Mouse (Mus musculus): ENCODE measurements around the gene Adtrp.

Gene Adtrp

GRCm38 (mm10) chr13:41827581-41827980 is 19.9 kb downstream of the Adtrp start:
- DNase-seq = no peak

- DNase-seq = peak; percentile 72
Observed at GRCm38 (mm10) chr13:41825379-41825966, 22.0 kb downstream of the Adtrp start.

- DNase-seq = no peak
Observed at GRCm38 (mm10) chr13:41823077-41823476, 24.4 kb downstream of the Adtrp start.

GRCm38 (mm10) chr13:41822617-41823016 is 24.9 kb downstream of the Adtrp start:
- no peak for DNase-seq

- DNase-seq = no peak
Observed at GRCm38 (mm10) chr13:41822091-41822490, 25.4 kb downstream of the Adtrp start.

- DNase-seq = no peak
Observed at GRCm38 (mm10) chr13:41820947-41821346, 26.5 kb downstream of the Adtrp start.

GRCm38 (mm10) chr13:41819918-41820317 is 27.6 kb downstream of the Adtrp start:
- no peak for DNase-seq

- DNase-seq = no peak
Observed at GRCm38 (mm10) chr13:41819484-41819883, 28.0 kb downstream of the Adtrp start.

GRCm38 (mm10) chr13:41817583-41817982 is 29.9 kb downstream of the Adtrp start:
- DNase-seq = no peak

- DNase-seq = no peak
Observed at GRCm38 (mm10) chr13:41816643-41817042, 30.8 kb downstream of the Adtrp start.

- DNase-seq = no peak
Observed at GRCm38 (mm10) chr13:41810776-41811175, 36.7 kb downstream of the Adtrp start.

- no peak for DNase-seq
Observed at GRCm38 (mm10) chr13:41807815-41808214, 39.7 kb downstream of the Adtrp start.

- DNase-seq = no peak
Observed at GRCm38 (mm10) chr13:41807300-41807699, 40.2 kb downstream of the Adtrp start.

- no peak for DNase-seq
Observed at GRCm38 (mm10) chr13:41805138-41805820, 42.2 kb downstream of the Adtrp start.

GRCm38 (mm10) chr13:41803656-41804265 is 43.7 kb downstream of the Adtrp start:
- no peak for DNase-seq

- peak; percentile 15 for DNase-seq
Observed at GRCm38 (mm10) chr13:41801177-41801636, 46.3 kb downstream of the Adtrp start.

GRCm38 (mm10) chr13:41792849-41793248 is 54.6 kb downstream of the Adtrp start:
- DNase-seq = no peak

- DNase-seq = no peak
Observed at GRCm38 (mm10) chr13:41787863-41788536, 59.5 kb downstream of the Adtrp start.

- DNase-seq = no peak
Observed at GRCm38 (mm10) chr13:41786640-41787039, 60.8 kb downstream of the Adtrp start.

GRCm38 (mm10) chr13:41784889-41785701 is 62.4 kb downstream of the Adtrp start:
- DNase-seq = no peak

- DNase-seq = no peak
Observed at GRCm38 (mm10) chr13:41780296-41780695, 67.2 kb downstream of the Adtrp start.

- no peak for DNase-seq
Observed at GRCm38 (mm10) chr13:41779603-41780180, 67.8 kb downstream of the Adtrp start.
